Mouse (Mus musculus) spleen, postnatal 36 days (tissue): ENCODE measurements around the gene Ptpru.
"Not testable (repeated sequence)": the region's sequence is repeated elsewhere in the genome, so short reads cannot be mapped to it uniquely, and the experiment has no call there.

ENCODE experiments used
- DNase-seq, 2 experiments: peaks; one replicate each; pipeline ENCODE4 v3.0.0; 2022; ENCODE audit warnings: low spot score in 2 of 2, mixed read lengths in 1 of 2

Gene Ptpru

GRCm38 (mm10) chr4:131836351-131836881 is 1.7 kb downstream of the Ptpru start:
- DNase-seq, result no peak

DNA sequence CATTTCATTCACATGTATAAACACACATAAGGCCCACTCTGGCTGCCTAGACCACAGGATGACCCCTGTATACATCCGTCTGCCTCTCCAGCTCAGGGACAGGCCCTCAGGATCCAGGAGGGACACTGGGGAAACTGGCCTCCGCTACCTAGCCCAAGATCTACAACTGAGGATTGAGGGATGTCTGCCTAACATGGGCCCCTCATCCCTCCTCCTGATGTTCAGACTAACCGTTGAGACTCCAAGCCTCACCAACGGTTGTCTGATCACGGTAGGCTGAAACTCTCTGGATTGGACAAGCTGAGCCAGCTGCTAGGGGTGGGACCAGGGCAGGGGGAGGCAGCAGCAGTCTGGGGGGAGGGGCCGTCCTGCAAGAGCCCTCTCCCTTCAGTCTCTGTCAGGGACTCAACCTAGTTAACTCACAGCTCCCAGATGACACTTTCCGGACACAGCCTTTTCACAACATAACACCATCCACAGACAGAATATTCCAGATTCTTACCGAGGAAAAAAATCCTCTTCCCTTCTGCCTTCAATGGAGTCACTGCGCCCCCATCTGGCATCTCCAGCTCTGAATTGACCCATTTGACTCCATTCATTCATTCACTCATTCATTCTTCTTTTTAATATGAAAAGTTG is 4.0 kb downstream of the Ptpru start:
- DNase-seq, result no peak

- DNase-seq, result no peak
Measured at GRCm38 (mm10) chr4:131832759-131833407, 5.2 kb downstream of the Ptpru start.

- no peak for DNase-seq
Measured at GRCm38 (mm10) chr4:131831546-131832045, 6.5 kb downstream of the Ptpru start.

DNA sequence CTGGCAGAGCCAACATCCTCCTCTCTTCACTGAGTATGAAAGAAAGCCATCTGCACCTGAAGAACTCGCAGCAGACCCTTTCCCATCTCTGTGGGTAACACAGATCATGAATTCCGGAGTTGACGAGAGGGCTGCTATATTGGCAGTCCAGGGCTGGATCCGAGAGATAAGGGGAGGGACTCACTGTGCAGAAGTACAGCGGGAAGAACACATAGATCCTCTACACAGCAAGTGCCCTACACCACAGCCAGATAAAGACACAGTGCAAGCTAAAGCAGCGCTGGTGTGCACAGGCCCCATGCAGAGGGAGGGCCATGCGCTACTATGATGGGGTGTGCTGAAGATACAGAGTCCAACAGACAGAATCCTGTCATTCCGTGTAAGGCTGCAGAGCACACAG is 9.0 kb downstream of the Ptpru start:
- no peak for DNase-seq

DNA sequence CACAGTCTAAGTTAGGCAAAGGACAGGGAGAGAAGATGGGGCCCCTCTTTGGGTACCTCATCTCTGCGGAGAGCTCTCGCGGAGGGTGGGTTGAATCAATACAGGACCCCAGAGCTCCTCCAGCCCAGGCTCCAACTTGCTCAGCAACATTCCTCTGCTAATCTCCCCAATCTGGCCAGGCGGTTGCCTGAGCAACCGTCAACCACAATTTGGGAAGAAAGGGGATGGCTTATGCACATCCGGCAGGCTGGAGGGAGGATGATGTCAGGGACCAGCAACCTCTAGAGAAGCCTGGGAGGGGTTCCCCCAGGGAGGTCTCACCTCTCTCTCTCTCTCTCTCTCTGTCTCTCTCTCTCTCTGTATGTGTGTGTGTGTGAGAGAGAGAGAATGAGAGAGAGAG is 11.2 kb downstream of the Ptpru start:
- no peak for DNase-seq

DNA sequence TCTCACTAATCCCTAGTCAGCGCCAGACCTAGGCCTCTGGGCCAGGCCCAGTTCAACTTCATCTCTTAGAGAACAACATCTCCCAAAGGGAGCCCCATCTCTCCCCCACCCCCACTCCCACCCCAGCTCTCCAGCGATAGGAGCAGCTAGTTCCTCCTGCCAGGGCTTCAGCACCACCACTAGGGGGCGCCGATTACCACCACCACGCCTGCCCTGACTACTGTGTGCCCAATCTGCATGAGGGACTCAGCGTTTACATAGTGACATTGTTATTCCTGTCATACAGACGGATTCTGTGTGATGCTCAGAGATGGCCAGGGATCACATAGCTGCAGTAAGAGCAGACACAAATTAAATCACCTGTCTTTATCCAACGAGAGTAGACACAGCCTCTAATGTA is 12.3 kb downstream of the Ptpru start:
- DNase-seq, result peak in 1 of 2 experiments; percentile 28

DNA sequence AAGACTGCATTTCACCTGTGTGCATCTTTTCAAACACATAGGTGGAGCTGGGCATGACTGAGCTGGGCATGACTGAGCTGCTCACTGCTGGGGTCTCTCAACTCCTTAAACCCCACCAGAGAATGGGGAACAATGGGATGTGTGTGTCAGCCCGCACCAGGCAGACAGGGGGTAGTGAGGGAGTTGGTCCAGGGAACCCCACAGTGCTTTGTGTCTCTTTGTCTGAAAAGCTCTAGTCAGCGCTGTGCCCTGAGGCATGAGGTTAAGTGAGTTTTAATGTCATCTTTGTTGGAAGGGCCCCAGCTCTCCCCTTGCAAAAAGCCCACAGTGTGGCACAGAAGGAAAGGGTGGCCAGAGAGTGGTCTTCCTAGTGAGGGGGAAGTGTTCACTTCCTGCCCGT is 13.1 kb downstream of the Ptpru start:
- DNase-seq, result no peak

- DNase-seq, result no peak
Measured at GRCm38 (mm10) chr4:131822583-131822982, 15.5 kb downstream of the Ptpru start.

DNA sequence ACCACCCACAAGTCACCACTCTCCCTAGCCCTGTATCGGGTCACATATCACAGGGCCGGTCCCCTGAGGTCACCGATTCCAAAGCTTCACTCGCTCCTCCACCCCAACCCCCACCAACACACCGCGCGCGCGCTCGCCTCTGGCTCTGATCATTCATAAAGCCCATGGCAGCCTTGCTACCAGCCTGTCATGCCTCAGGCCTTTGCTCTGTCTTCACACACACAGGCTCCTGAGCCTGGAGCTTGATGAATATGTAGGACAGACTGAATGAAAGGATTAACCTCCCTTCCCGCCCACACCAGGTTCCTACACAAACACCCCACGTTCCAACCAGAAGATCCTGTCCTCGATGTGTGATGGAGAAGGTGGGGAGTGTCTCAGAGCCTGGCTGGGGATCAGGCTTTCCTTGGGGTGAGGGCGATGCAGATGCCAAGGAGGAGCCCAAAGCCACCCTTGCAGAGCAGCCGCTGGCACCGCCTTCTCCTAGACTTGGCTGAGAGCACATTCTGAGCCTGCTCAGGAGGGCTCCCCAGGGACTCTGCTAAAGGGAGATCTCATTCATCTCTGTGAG is 16.8 kb downstream of the Ptpru start:
- no peak for DNase-seq

GRCm38 (mm10) chr4:131818926-131819325 is 19.2 kb downstream of the Ptpru start:
- no peak for DNase-seq

DNA sequence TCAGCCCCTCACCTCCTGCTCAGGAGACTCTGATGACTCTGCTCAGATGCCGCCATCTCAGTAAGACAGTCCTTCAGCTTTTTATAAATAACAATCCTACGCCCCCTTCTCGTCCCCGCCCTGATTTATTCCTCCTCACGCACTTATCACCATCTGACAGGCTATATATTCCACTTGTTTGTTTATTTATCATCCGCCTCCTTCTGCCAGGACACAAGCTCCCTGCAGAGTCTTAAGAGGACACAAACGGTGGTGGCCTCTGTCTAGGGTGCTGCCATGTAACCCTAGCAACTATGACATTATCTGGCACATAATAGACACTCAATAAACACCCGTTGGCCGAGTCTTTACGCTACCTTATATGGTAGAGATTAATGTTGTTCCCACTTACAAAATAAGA is 22.3 kb downstream of the Ptpru start:
- DNase-seq, result no peak

DNA sequence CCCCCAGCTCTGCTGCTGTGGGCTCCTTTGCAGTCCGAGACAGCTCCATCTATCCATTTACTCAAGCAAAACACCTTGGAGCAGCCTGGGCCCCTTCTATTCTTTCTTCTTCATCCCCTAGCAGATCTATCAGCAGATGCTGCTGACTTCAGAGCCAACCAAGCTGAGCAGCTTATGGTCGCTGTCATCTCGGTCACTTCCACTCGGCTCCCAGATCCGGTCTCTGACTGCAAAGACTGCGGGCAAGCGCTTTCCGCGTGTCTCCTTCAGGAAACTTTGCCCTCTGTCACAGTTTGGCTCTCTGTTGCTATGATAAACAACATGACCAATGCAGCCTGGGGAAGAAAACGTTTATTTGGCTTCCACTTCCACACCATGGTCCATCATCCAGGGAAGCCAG is 23.2 kb downstream of the Ptpru start:
- DNase-seq, result no peak

DNA sequence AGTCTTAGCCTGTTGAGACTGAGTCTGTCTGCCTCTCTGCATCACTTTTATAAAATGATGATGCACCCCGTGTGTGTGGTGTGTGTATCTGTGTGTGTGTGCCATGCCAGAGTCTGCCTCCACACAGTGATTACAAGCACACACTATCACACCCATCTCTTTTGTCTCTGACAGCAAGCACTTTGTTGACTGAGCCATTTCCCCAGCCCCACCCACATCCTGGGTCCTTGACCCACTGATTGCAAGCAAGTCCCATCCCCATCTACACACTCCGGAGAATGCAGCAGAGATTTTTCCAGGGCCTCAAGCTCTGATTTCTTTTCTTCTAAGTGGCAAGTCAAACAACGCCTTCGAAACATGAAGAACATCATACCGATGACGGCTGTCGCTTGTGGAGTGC is 24.3 kb downstream of the Ptpru start:
- DNase-seq, result no peak

- no peak for DNase-seq
Measured at GRCm38 (mm10) chr4:131812458-131812857, 25.6 kb downstream of the Ptpru start.

GRCm38 (mm10) chr4:131805255-131805654 is 32.8 kb downstream of the Ptpru start:
- DNase-seq, result no peak

DNA sequence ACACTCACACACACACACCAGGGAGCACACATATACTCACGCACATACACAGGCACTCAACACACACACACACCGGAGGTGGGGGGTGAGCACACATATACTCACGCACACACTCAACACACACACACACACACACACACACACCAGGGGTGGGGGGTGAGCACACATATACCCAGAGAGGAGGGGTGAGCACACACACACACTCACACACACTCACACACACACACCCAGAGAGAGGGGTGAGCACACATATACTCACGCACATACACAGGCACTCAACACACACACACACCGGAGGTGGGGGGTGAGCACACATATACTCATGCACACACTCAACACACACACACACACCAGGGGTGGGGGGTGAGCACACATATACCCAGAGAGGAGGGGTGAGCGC is 33.4 kb downstream of the Ptpru start:
- DNase-seq, result not testable (repeated sequence)

DNA sequence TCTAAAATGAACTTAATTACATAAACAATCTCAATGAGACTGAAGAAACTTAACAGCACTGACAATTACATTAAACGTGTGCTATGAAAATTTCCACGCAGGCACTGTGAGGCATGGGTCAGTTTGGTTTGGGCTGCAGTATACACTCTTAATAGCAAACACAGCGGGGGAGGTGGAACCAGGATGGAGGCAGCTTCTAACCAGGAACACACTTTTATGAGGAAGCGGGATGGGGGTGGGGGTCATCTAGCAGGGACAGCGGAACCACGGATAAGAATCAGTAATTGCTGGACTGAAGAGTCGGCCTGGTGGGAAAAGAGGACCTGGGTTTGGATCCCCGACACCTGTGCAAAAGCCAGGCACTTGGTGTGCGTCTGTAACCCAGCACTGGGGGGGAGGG is 34.2 kb downstream of the Ptpru start:
- DNase-seq, result no peak

DNA sequence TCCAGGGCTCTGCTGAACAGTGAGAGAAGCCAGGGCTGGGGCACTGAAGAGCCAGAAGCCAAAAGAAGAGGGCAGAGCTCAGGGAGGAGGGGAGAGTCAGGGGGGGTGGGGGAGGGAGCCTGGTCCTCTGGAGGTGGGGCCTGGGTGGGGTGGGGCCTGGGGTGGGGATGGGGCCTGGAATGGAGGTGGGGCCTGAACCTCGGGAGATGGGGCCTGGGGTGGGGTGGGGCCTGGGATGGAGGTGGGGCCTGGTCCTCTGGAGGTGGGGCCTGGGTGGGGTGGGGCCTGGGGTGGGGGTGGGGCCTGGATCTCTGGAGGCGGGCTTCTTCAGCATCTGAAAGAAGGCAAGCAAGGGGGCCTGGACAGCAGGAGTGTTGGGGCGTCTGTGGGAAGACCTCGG is 39.1 kb downstream of the Ptpru start:
- no peak for DNase-seq

DNA sequence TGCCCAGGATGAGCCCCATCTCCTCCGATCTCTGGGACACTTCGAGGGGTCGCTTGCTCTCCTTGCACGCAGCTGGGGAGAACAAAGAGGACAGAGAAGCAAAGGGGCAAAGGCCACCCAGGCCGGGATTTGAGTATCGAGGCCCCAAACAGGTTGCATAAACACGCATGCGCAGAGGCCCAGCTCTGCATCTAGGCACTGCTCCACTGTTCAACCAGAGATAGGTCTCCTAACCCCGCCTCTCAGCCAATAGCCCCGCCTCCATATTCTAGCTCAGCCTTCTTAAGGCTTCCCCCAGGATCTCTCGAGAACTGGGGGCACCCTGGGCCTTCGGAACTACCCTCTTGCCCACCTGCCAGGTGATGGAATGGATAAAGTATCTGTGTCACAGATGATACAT is 40.2 kb downstream of the Ptpru start:
- no peak for DNase-seq

GRCm38 (mm10) chr4:131797483-131797882 is 40.6 kb downstream of the Ptpru start:
- DNase-seq, result no peak

DNA sequence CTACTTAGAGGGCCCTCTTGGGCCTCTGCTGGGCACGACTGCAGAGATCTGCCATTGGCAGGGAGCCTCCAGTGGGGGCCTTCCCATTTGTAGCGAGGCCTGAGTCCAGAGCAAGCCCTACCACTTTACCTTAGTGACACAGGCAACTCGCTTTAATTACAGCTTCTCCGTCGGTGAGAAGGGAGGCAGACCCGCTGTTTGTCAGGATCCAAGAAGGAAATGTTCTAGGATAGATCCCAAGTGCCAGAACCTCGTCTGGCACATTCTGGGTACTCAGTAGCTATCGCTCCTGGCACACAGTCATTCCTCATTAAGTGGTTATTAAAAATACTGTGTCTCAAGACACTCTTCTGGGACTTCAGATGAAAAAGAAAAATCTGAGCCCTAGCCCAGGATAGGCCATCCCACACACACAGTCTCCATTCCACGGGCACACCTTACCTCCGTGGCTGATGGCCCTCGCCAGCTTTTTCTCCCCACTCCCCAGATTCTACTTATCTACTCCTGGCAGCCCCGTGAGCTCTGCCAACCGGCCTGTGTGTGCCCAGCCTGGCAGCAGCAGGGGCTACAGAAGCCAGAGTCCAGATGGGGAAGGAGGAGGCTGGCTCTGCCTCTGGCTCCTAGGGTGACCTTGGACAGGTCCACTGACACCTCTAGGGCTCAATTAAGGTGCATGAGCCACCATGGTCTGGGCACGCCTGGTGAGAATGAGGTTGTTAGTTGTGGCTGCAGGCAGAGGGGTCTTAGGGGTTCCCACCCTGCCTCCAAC is 41.6 kb downstream of the Ptpru start:
- no peak for DNase-seq
